Mouse (Mus musculus) cortical plate, adult 2 months (tissue): ENCODE measurements around the gene Gm16253. TPM values are rescaled to one million over a fixed set of nuclear protein-coding genes. Genes with fewer than 3 reads are reported as not detected.

Source experiments
- H3K27ac ChIP-seq: fragments of 200-500 bp; 2 replicates; pipeline ENCODE4 v1.5.1; 2012; ENCODE audit warnings: low read length, control low read depth, inconsistent platforms; ENCODE audit not compliant: insufficient read depth
- H3K4me1 ChIP-seq: fragments of 200-500 bp; 2 replicates; pipeline ENCODE4 v1.6.1; 2011; ENCODE audit warnings: low read length; ENCODE audit not compliant: control insufficient read depth, insufficient read depth
- H3K4me3 ChIP-seq: fragments of 200-500 bp; 2 replicates; pipeline ENCODE4 v1.5.1; 2011; ENCODE audit warnings: mild to moderate bottlenecking, low read length, control low read depth; ENCODE audit not compliant: insufficient read depth
- CTCF ChIP-seq: fragments of 200-500 bp; IDR thresholded peaks from 2 replicates; pipeline ENCODE4 v1.5.1; 2011; ENCODE audit warnings: mild to moderate bottlenecking, control low read depth, low read length; ENCODE audit not compliant: insufficient read depth; ENCODE audit errors: extremely low read depth
- POLR2A ChIP-seq: fragments of 200-500 bp; IDR thresholded peaks from 2 replicates; pipeline ENCODE4 v1.6.1; 2011; ENCODE audit warnings: mild to moderate bottlenecking, low read length, control low read depth; ENCODE audit not compliant: insufficient read depth; ENCODE audit errors: extremely low read depth
- polyA plus RNA-seq: library from polyadenylated mRNA; depleted of rRNA; stranded (reverse); fragments of >200 nt; gene quantifications from 2 replicates; pipeline ENCODE4 v1.2.3, GENCODE M21; 2012; rRNA removed

The Gm16253 gene
- polyA plus RNA-seq = not detected in 2 replicates

DNA sequence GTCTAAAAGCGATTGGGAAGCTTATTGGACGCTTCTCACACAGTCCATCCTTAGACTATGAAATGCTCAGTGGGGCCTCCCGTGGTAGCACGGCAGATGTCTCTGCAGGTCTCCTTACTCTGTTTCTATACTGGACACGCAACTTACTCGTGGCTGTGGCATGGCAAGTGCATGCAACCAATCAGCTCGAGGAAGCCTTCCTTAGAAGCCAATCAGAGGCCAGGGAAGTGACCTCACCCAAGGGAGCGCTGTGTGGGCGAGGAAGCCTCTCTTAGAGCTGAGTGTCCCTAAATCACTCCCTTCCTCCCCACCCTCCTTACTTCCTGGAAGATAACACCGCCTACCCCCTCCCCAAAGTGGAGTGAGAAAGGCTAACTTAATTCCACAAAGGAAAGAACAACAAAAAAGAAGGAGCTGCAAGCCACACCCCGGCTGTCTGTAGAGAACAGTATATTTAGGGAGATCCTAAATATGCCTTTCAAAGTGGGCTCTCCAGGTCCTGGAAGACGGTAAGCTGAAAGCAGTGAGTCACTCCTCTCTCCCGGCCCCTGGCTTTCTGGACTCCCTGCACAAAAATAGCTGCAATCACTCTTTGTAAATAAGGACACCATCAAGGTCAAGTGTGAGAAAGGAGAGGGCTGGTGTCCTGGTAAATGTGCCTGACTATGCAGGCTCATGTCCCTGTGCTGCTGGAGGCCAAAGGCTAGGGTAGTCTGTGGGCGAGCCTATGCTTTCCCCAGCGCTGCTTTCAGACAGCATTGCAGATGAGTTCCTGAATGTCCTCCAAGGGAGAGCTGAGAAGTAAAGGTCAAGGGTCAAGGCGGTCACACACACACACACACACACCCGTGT lies at the start of gene Gm16253:
TSS of gene Gm16253 (plus strand) at position 295 of the 852 bp plus-strand sequence.
- no peak within 1 kb of the TSS for H3K4me3 ChIP-seq
- peaks cover 6% of the 10 kb centered on the region for H3K4me1 ChIP-seq
- H3K27ac ChIP-seq = peak within 1 kb of the TSS; percentile 90
- peak; percentile 58 for TF ChIP-seq POLR2A
- no peak for TF ChIP-seq CTCF

DNA sequence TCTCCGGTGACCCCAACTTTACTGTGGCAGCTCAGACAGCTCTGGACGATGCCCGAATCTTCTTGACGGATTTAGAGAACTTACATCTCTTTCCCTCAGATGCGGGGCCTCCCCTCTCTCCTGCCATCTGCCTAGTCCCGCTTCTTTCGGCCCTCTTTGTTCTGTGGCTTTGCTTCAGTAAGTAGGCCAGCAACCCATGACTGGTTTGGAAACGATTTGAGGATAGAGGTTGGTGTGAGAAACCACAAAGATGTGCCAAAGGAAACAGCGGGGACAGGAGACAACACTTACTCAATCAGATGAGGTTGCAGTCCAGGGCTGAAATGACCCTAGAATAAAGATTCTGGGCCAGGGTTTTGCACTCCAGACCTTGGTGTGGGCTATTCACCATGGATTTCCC lies 48.3 kb upstream of the Gm16253 start:
- TF ChIP-seq POLR2A (no peak), CTCF (no peak)
- no peak overlapping the region for H3K27ac ChIP-seq
- H3K4me3 ChIP-seq = no peak overlapping the region
- peaks cover 3% of the 10 kb centered on the region for H3K4me1 ChIP-seq

DNA sequence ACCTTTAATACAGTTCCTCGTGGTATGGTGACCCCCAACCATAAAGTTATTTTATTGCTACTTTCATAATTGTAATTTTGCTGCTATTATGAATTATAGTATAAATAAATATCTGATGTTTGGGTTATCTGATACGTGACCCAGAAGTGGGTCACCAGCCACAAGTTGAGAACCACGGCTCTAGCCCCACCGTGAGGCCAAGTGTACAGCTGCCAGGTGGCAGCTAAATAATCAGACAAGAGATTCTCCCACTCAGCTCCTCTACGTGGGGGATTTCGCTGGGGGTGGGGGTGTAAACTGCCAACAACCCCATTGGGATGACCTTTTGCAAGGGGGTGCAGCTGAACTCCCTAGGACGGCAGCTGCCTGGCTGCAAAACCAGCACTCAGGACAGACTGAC lies 44.7 kb upstream of the Gm16253 start:
- no peak for TF ChIP-seq CTCF
- no peak overlapping the region for H3K27ac ChIP-seq
- H3K4me3 ChIP-seq = no peak overlapping the region
- H3K4me1 ChIP-seq = no peaks in the 10 kb centered on the region

DNA sequence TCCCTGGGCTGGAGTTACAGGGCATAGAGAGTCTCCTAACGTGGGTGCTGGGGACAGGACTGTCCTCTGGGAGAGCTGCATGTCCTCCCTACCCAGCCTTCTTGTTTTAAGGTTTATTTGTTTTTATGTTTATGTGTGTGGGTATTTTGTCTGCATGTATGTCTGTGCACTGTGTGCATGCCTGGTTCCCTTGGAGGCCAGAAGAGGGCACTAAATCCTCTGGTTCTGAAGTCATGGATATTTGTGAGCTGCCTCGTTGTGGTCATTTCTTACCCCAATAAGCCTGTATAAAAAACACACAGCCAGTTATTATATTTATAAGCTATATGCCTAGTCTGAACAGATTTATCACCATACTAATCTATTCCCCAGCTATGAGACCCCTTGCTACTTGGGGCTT lies 42.5 kb upstream of the Gm16253 start:
- Histone ChIP-seq H3K4me3 (no peak overlapping the region), H3K27ac (no peak overlapping the region), H3K4me1 (no peaks in the 10 kb centered on the region)
- no peak for TF ChIP-seq CTCF
- TF ChIP-seq POLR2A = no peak

DNA sequence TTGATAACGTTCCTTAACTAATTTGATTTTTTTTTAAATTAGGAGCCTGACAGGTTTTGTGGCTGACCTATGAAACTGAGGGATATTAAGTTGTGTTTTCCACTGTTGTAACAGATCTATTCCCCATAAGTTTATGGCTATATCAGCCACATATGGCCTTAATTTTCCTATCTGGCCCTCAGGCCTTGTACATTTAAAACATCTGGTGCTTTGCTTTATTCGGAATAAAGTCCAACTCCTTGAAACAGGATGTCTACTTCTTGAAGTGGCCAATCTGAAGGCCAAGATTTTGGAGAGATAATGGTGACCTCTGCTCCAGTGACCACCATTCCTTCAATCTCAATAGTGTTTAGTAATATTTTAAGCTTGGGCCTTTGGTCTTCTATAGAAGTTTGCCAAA lies 37.5 kb upstream of the Gm16253 start:
- Histone ChIP-seq H3K4me3 (no peak overlapping the region), H3K27ac (no peak overlapping the region), H3K4me1 (no peaks in the 10 kb centered on the region)
- TF ChIP-seq POLR2A (no peak), CTCF (no peak)

DNA sequence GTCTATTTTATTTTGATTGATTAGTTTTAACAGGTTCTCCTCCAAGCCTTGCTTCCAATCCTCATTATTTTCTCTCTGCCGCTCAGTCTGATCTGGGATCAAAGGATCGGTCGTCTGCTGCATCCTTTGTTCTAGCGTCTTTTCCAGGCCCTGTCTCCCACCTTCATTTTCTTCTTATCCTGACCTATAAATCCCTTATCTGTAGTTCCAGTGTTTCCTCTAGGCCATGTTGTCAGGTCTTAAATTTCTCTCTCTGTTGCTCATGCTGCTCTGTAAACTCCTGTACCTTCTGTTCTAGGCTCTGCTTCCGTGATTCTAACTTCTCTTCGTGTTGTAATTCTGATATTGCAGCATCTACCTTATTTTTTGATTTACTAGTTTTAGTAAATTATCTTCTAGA lies 36.0 kb upstream of the Gm16253 start:
- TF ChIP-seq CTCF = no peak
- no peak for TF ChIP-seq POLR2A
- no peak overlapping the region for H3K27ac ChIP-seq

DNA sequence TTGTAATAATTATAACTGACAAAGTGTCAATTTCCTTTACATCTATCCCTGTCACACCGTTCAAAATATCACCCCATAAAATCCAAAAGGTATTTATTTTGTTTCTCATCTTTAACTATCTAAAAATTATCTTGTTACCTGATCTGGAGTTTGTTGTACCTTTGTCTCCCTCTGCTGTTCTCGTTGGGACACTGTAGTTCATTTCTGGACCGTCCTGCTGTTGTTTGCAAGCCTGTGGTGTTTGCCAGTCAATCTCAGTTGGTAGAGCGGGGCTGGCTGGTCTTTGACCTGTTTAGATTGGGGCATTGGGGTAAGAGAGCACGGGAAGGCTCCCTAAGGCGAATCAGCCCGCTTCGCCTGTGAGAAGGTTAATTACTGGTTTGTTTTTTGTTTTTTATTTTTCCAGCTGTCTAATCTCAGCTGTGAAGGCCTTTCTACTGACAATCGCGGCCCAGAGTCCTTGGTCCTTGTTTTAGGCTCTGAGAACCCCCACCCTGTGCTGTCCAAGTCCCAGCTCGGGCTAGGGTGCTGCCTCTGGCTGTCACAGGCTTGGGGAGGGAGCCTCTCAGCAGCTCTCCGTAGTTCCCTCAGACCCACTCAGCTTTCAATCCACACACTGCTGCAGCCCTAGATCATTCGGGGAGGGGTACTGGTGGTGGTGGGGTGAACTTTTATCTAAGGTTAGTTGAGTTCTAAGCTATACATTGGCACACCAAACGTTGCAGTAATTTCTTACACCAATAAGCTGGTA lies 35.3 kb upstream of the Gm16253 start:
- Histone ChIP-seq H3K27ac (no peak overlapping the region), H3K4me1 (no peaks in the 10 kb centered on the region), H3K4me3 (no peak overlapping the region)
- TF ChIP-seq POLR2A = no peak
- peak; percentile 44 for TF ChIP-seq CTCF

More for the DNA sequence above, 36.0 kb upstream of the Gm16253 start:
- H3K4me1 ChIP-seq = no peaks in the 10 kb centered on the region
- no peak overlapping the region for H3K4me3 ChIP-seq

DNA sequence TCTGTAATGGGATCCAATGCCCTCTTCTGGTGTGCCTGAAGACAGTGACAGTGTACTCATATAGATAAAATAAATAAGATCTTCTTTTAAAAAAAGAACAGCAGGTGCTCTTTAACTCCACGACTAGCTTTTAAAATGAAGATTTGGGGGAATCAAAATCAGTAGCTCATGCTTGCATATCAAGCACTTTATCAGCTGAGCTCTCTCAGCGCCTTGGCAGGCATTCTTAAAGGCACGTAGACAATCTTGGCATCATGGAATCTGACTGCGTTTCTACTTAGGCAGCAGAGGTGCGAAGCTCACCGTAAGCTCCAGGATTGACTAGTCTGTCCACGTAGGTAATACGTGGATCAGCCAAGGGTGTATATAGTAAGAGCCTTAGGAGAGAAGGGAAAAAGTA lies 34.2 kb upstream of the Gm16253 start:
- Histone ChIP-seq H3K4me1 (no peaks in the 10 kb centered on the region), H3K4me3 (no peak overlapping the region), H3K27ac (no peak overlapping the region)
- TF ChIP-seq POLR2A (no peak), CTCF (no peak)

DNA sequence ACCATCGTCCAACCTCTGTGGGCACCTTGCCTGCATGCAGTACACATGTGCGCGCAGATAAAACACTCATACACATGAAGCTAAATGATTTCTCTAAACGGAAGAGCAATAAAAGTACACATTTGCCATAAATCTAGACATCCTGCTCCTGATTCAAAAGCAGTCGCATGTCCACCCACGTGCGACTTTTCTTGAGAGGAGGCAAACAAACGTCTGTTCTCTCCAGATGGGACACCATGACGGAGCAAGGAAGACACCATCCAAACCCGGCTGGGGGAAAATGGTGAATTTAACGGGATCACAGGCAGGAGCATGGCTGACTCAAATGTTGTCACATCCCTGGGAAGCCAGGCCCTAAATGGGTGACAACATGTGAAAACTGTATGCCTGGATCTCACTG lies 33.4 kb upstream of the Gm16253 start:
- H3K27ac ChIP-seq = no peak overlapping the region
- no peak overlapping the region for H3K4me3 ChIP-seq
- TF ChIP-seq CTCF = no peak
- TF ChIP-seq POLR2A = no peak

DNA sequence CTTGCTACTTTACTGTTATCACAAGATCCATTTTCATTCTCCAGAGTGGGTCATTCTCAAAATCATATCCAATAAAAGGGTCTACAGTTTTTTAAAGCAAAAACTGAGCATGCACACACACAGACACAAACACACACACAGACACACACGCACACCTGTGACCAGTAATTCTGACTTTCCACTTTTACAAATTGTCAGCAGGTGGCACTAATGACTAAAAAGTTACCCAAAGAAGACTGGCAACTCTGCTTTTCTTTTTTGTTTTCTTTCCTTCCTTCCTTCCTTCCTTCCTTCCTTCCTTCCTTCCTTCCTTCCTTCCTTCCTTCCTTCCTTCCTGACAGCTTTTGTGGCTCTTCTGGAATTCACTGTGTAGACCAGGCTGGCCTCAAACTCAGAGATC lies 31.2 kb upstream of the Gm16253 start:
- Histone ChIP-seq H3K4me3 (no peak overlapping the region), H3K4me1 (no peaks in the 10 kb centered on the region), H3K27ac (no peak overlapping the region)
- TF ChIP-seq POLR2A (no peak), CTCF (peak; percentile 20; the same call in 1 of the 2 replicates)

More for the DNA sequence above, 33.4 kb upstream of the Gm16253 start:
- no peaks in the 10 kb centered on the region for H3K4me1 ChIP-seq
